Mouse (Mus musculus) midbrain, embryonic 11.5 days (tissue): ENCODE measurements at regions not wholly inside any gene's neighbourhood (a gene's known extent, or its start where the extent isn't known, plus 50 kb on each side); places are given as distances from the start of the nearest gene placed in this dataset.

Experiments used
- ATAC-seq: fragments of 200-750 bp; cut with Nextera tagmentation; 2 replicates; pipeline ENCODE4 v1.8.0; 2017; ENCODE audit warnings: moderate TSS enrichment, moderate library complexity; ENCODE audit not compliant: low FRiP score
- DNase-seq: peaks from one replicate; pipeline ENCODE4 v3.0.0; 2015; ENCODE audit warnings: low spot score; ENCODE audit errors: missing footprints
- H3K27ac ChIP-seq: fragments of 300-500 bp; sonication (generic); 2 replicates; pipeline ENCODE4 v1.5.1; 2014; ENCODE audit warnings: low read depth, low read length
- H3K27me3 ChIP-seq: fragments of 300-500 bp; sonication (generic); 2 replicates; pipeline ENCODE4 v1.6.1; 2014; ENCODE audit warnings: mild to moderate bottlenecking, low read length, moderate library complexity, mixed read lengths; ENCODE audit not compliant: control insufficient read depth, insufficient read depth
- H3K36me3 ChIP-seq: fragments of 300-500 bp; sonication (generic); 2 replicates; pipeline ENCODE4 v1.6.1; 2014; ENCODE audit warnings: mild to moderate bottlenecking, low read length, moderate library complexity, mixed read lengths; ENCODE audit not compliant: control insufficient read depth, insufficient read depth
- H3K4me1 ChIP-seq: fragments of 300-500 bp; sonication (generic); 2 replicates; pipeline ENCODE4 v1.6.1; 2014; ENCODE audit warnings: low read length; ENCODE audit not compliant: control insufficient read depth, insufficient read depth
- H3K4me2 ChIP-seq: fragments of 300-500 bp; sonication (generic); 2 replicates; pipeline ENCODE4 v1.6.1; 2014; ENCODE audit warnings: mild to moderate bottlenecking, moderate library complexity
- H3K4me3 ChIP-seq: fragments of 300-500 bp; sonication (generic); 2 replicates; pipeline ENCODE4 v1.5.1; 2014; ENCODE audit warnings: low read depth, low read length
- H3K9ac ChIP-seq: fragments of 300-500 bp; sonication (generic); 2 replicates; pipeline ENCODE4 v1.6.1; 2014; ENCODE audit warnings: low read length
- H3K9me3 ChIP-seq: fragments of 300-500 bp; sonication (generic); 2 replicates; pipeline ENCODE4 v1.6.1; 2016; ENCODE audit warnings: low read length; ENCODE audit not compliant: control insufficient read depth
- WGBS: fragments of 180-500 bp; shearing (Covaris S2); extraction: QIAGEN DNeasy Blood & Tissue Kit; methylation state at CpG from one replicate; pipeline ENCODE4 v1.1.7; 2014; 5-methylcytosine and 5-hydroxymethylcytosine counted together

- H3K27ac ChIP-seq = no peak overlapping the region
- H3K27me3 ChIP-seq = no peaks in the 10 kb centered on the region
- H3K9me3 ChIP-seq = no peaks in the 10 kb centered on the region
- DNase-seq (no peak), ATAC-seq (no peak)
- H3K4me3 ChIP-seq = no peak overlapping the region
- no peaks in the 10 kb centered on the region for H3K36me3 ChIP-seq
- no peak overlapping the region for H3K9ac ChIP-seq
- no peaks in the 10 kb centered on the region for H3K4me1 ChIP-seq
- no peak overlapping the region for H3K4me2 ChIP-seq
- WGBS = 82% methylated on average over 3 of the region's 3 CpGs
Measured at GRCm38 (mm10) chr5:29870537-29870936, 134.8 kb upstream of the Gm5129 start.

GRCm38 (mm10) chr5:29875451-29875850 lies 137.5 kb upstream of the Il6 start:
- ATAC-seq (no peak), DNase-seq (no peak)
- no peak overlapping the region for H3K27ac ChIP-seq
- no peaks in the 10 kb centered on the region for H3K27me3 ChIP-seq
- no peaks in the 10 kb centered on the region for H3K4me1 ChIP-seq
- H3K36me3 ChIP-seq = no peaks in the 10 kb centered on the region
- H3K9me3 ChIP-seq = no peaks in the 10 kb centered on the region
- no peak overlapping the region for H3K9ac ChIP-seq
- H3K4me3 ChIP-seq = no peak overlapping the region
- H3K4me2 ChIP-seq = no peak overlapping the region
- 62% methylated on average over 1 of the region's 1 CpGs for WGBS

GRCm38 (mm10) chr5:29887267-29887841 lies 125.6 kb upstream of the Il6 start:
- no peaks in the 10 kb centered on the region for H3K9me3 ChIP-seq
- no peak for DNase-seq
- H3K27ac ChIP-seq = no peak overlapping the region
- no peak overlapping the region for H3K9ac ChIP-seq
- H3K4me3 ChIP-seq = no peak overlapping the region
- no peaks in the 10 kb centered on the region for H3K27me3 ChIP-seq
- WGBS = 88% methylated on average over 4 of the region's 4 CpGs
- no peak overlapping the region for H3K4me2 ChIP-seq
- no peaks in the 10 kb centered on the region for H3K4me1 ChIP-seq
- ATAC-seq = no peak
- H3K36me3 ChIP-seq = no peaks in the 10 kb centered on the region

- WGBS = 86% methylated on average over 2 of the region's 2 CpGs
- Histone ChIP-seq H3K9me3 (no peaks in the 10 kb centered on the region), H3K36me3 (no peaks in the 10 kb centered on the region), H3K4me3 (no peak overlapping the region), H3K9ac (no peak overlapping the region), H3K27ac (no peak overlapping the region), H3K4me1 (no peaks in the 10 kb centered on the region), H3K4me2 (no peak overlapping the region), H3K27me3 (no peaks in the 10 kb centered on the region)
- no peak for ATAC-seq
- DNase-seq = no peak
Measured at GRCm38 (mm10) chr5:29892344-29892743, 120.6 kb upstream of the Il6 start.

- DNase-seq = no peak
- ATAC-seq = no peak
- H3K4me2 ChIP-seq = no peak overlapping the region
- H3K36me3 ChIP-seq = no peaks in the 10 kb centered on the region
- H3K4me1 ChIP-seq = no peaks in the 10 kb centered on the region
- H3K9me3 ChIP-seq = no peaks in the 10 kb centered on the region
- H3K27ac ChIP-seq = no peak overlapping the region
- no peak overlapping the region for H3K9ac ChIP-seq
- no peaks in the 10 kb centered on the region for H3K27me3 ChIP-seq
- no peak overlapping the region for H3K4me3 ChIP-seq
- WGBS = 85% methylated on average over 2 of the region's 2 CpGs
Measured at GRCm38 (mm10) chr5:29892861-29893260, 120.1 kb upstream of the Il6 start.

GRCm38 (mm10) chr5:29893829-29894228 lies 119.1 kb upstream of the Il6 start:
- no peaks in the 10 kb centered on the region for H3K36me3 ChIP-seq
- no peaks in the 10 kb centered on the region for H3K4me1 ChIP-seq
- no peaks in the 10 kb centered on the region for H3K27me3 ChIP-seq
- H3K9ac ChIP-seq = no peak overlapping the region
- no peak overlapping the region for H3K4me3 ChIP-seq
- DNase-seq (no peak), ATAC-seq (no peak)
- H3K9me3 ChIP-seq = no peaks in the 10 kb centered on the region
- no peak overlapping the region for H3K27ac ChIP-seq
- 77% methylated on average over 5 of the region's 5 CpGs for WGBS
- no peak overlapping the region for H3K4me2 ChIP-seq

GRCm38 (mm10) chr5:29894606-29895595 lies 118.0 kb upstream of the Il6 start:
- DNase-seq = peak; percentile 83
- H3K27me3 ChIP-seq = no peaks in the 10 kb centered on the region
- no peaks in the 10 kb centered on the region for H3K4me1 ChIP-seq
- no peak for ATAC-seq
- no peak overlapping the region for H3K4me3 ChIP-seq
- H3K4me2 ChIP-seq = no peak overlapping the region
- no peaks in the 10 kb centered on the region for H3K9me3 ChIP-seq
- no peaks in the 10 kb centered on the region for H3K36me3 ChIP-seq
- H3K27ac ChIP-seq = no peak overlapping the region
- no peak overlapping the region for H3K9ac ChIP-seq
- WGBS = 35% methylated on average over 9 of the region's 9 CpGs

- no peaks in the 10 kb centered on the region for H3K36me3 ChIP-seq
- no peak for ATAC-seq
Measured at GRCm38 (mm10) chr5:29897617-29898016, 115.3 kb upstream of the Il6 start.

GRCm38 (mm10) chr5:29901716-29902115 lies 111.2 kb upstream of the Il6 start:
- Histone ChIP-seq H3K4me1 (no peaks in the 10 kb centered on the region), H3K9ac (no peak overlapping the region), H3K4me2 (no peak overlapping the region), H3K4me3 (no peak overlapping the region), H3K9me3 (no peaks in the 10 kb centered on the region), H3K27me3 (no peaks in the 10 kb centered on the region), H3K27ac (no peak overlapping the region), H3K36me3 (no peaks in the 10 kb centered on the region)
- DNase-seq (no peak), ATAC-seq (no peak)
- 82% methylated on average over 2 of the region's 2 CpGs for WGBS

More at GRCm38 (mm10) chr5:29897617-29898016, 115.3 kb upstream of the Il6 start:
- no peak for DNase-seq
- Histone ChIP-seq H3K9ac (no peak overlapping the region), H3K27ac (no peak overlapping the region), H3K4me3 (no peak overlapping the region), H3K27me3 (no peaks in the 10 kb centered on the region), H3K9me3 (no peaks in the 10 kb centered on the region), H3K4me2 (no peak overlapping the region), H3K4me1 (no peaks in the 10 kb centered on the region)
